Mouse (Mus musculus): ENCODE results near the gene Kcnb1.

Gene Kcnb1

GRCm38 (mm10) chr2:167127404-167127803, 62.6 kb downstream of the Kcnb1 start:
- no peak for DNase-seq (ENCODE audit: low spot score)

GRCm38 (mm10) chr2:167125781-167126180, 64.2 kb downstream of the Kcnb1 start:
- no peak for DNase-seq (ENCODE audit: low spot score)

GRCm38 (mm10) chr2:167123936-167124335, 66.0 kb downstream of the Kcnb1 start:
- DNase-seq (ENCODE audit: low spot score) = no peak

- no peak for DNase-seq (ENCODE audit: low spot score)
These were observed 67.2 kb downstream of the Kcnb1 start for GRCm38 (mm10) chr2:167122737-167123136.

GRCm38 (mm10) chr2:167121996-167122395, 68.0 kb downstream of the Kcnb1 start:
- no peak for DNase-seq (ENCODE audit: low spot score)

- no peak for DNase-seq (ENCODE audit: low spot score)
These were observed 68.7 kb downstream of the Kcnb1 start for GRCm38 (mm10) chr2:167121228-167121627.

GRCm38 (mm10) chr2:167120186-167120830, 69.6 kb downstream of the Kcnb1 start:
- DNase-seq (ENCODE audit: low spot score) = no peak

- DNase-seq (ENCODE audit: low spot score) = no peak
These were observed 71.9 kb downstream of the Kcnb1 start for GRCm38 (mm10) chr2:167118046-167118445.

- peak; percentile 61 for DNase-seq (ENCODE audit: low spot score)
These were observed 77.2 kb downstream of the Kcnb1 start for GRCm38 (mm10) chr2:167112737-167113136.

GRCm38 (mm10) chr2:167112259-167112658, 77.7 kb downstream of the Kcnb1 start:
- no peak for DNase-seq (ENCODE audit: low spot score)

GRCm38 (mm10) chr2:167109506-167109905, 80.4 kb downstream of the Kcnb1 start:
- DNase-seq (ENCODE audit: low spot score) = no peak

GRCm38 (mm10) chr2:167103546-167103945, 86.4 kb downstream of the Kcnb1 start:
- no peak for DNase-seq (ENCODE audit: low spot score)

- DNase-seq (ENCODE audit: low spot score) = peak; percentile 28
These were observed 88.1 kb downstream of the Kcnb1 start for GRCm38 (mm10) chr2:167101743-167102441.

- no peak for DNase-seq (ENCODE audit: low spot score)
These were observed 95.3 kb downstream of the Kcnb1 start for GRCm38 (mm10) chr2:167094688-167095087.

- no peak for DNase-seq (ENCODE audit: low spot score)
These were observed 96.6 kb downstream of the Kcnb1 start for GRCm38 (mm10) chr2:167093171-167093900.

GRCm38 (mm10) chr2:167090271-167090670, 99.7 kb downstream of the Kcnb1 start:
- DNase-seq (ENCODE audit: low spot score) = no peak

- DNase-seq (ENCODE audit: low spot score) = no peak
These were observed 103.1 kb downstream of the Kcnb1 start for GRCm38 (mm10) chr2:167086836-167087235.

- no peak for DNase-seq (ENCODE audit: low spot score)
These were observed 103.9 kb downstream of the Kcnb1 start for GRCm38 (mm10) chr2:167086092-167086491.

- DNase-seq (ENCODE audit: low spot score) = no peak
These were observed 108.3 kb downstream of the Kcnb1 start for GRCm38 (mm10) chr2:167081639-167082038.

- no peak for DNase-seq (ENCODE audit: low spot score)
These were observed 108.8 kb downstream of the Kcnb1 start for GRCm38 (mm10) chr2:167081135-167081534.

- DNase-seq (ENCODE audit: low spot score) = no peak
These were observed 109.6 kb downstream of the Kcnb1 start for GRCm38 (mm10) chr2:167080387-167080786.

GRCm38 (mm10) chr2:167079535-167080257, 110.3 kb downstream of the Kcnb1 start:
- no peak for DNase-seq (ENCODE audit: low spot score)
